Mouse (Mus musculus) kidney, postnatal 36 days (tissue): Measurements from ENCODE around the gene Trmt61a.

Experiments used
- DNase-seq, 2 experiments: peaks; one replicate each; pipeline ENCODE4 v3.0.0; 2021 to 2022; ENCODE audit warnings: mixed read lengths in 2 of 2

The Trmt61a gene

GRCm38 (mm10) chr12:111674850-111675486, 2.9 kb upstream of the Trmt61a start:
- no peak for DNase-seq

DNA sequence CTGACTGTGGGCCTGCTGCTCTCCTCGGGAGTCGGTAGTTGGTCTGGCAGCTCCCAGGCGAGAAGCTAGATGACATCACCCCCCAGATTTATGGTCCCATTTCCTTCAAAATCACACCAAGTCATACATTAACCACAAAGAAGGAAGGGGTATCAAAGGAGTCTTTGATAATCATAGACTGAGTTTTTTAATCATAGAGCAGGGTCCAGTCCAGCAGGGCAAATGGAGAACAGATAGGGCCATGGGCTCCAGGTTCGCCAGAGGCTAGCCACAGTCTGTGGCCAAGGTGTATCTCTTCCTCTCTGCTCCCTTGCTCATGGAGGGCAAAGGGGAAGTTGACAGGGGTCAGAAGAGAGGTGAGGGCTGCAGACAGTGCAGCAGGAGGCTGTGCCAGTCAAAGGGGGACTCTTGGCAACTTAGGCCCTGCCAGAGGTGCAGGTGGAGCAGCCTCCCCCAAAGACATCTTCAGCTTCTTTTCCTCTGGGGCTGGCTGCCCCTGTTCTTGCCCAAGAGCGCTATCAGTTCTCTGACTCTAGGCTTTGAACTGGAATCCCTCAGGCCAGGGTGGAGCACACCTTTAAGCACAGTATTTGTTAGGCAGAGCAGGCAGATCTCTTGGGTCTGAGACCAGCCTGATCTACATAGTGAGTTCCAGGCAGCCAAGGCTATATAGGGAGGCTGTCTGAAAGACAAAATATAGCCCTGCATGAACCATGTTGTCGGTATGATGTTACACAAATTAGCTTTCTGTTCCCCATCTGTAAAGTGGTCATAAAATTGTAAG, 1.9 kb upstream of the Trmt61a start:
- DNase-seq: no peak

DNA sequence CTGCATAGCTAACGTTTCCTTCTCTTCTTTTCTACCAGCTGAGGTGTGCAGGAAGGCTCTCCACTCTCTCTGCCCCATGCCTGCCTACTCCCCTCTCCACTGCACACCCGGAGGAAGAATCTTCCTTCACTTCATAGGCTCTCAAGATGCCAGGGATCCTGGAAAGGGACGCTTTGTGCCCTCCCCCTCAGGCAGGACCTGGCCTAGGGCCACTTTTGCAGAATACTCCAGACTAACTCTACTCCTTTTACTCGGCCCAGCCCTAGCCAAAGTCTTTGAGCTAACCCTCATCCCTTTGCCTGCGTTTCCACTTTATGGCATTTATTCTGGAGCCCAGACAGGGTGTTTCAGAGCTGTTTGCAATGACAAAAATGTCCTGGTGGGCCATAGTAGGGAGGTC, 484 bp upstream of the Trmt61a start:
- peak; percentile 39 to 64 for DNase-seq

GRCm38 (mm10) chr12:111678670-111678933, 697 bp downstream of the Trmt61a start:
- no peak for DNase-seq

DNA sequence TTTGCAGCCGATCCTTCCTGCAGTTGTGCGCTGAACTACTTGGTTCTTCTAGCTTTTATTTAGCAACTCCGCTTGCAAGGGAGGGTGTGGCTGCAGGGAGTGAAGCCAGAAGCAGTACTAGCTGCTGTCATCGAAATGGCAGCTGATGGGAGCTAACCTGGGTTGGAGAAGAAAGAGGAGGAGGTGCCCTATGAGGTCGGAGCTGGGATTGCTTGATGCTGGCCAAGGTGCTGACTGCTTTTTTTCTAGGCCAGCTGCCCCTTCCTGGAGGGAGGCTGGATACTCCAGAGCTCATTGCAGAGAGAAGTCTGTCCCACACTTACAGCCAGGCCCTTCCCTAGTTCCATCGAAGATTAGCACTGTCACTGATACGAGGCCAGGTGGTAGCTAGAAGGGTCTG, 1.1 kb downstream of the Trmt61a start:
- no peak for DNase-seq

GRCm38 (mm10) chr12:111680661-111681060, 2.8 kb downstream of the Trmt61a start:
- DNase-seq: no peak

GRCm38 (mm10) chr12:111681305-111681704, 3.4 kb downstream of the Trmt61a start:
- DNase-seq: no peak

- DNase-seq: no peak
Measured at GRCm38 (mm10) chr12:111682003-111682402, 4.1 kb downstream of the Trmt61a start.

DNA sequence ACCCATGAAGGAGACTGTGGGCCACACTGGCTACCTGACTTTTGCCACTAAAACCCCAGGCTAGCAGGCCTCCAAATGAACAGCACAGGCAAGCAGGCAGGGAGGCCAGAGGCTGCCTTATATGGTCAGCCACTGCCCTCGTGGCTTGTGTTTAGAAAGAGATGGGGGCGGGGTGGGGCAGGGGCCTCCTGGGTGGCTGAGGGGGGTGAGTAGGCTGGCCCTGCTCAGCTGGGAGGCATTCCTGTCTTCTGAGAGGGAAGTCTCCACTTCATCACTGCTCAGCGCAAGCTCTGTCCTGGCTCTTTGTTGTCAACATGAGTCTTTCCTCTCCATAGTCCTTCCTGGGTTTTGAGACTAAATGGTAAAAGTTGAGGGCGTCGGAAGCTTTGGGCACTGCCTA, 4.9 kb downstream of the Trmt61a start:
- no peak for DNase-seq

DNA sequence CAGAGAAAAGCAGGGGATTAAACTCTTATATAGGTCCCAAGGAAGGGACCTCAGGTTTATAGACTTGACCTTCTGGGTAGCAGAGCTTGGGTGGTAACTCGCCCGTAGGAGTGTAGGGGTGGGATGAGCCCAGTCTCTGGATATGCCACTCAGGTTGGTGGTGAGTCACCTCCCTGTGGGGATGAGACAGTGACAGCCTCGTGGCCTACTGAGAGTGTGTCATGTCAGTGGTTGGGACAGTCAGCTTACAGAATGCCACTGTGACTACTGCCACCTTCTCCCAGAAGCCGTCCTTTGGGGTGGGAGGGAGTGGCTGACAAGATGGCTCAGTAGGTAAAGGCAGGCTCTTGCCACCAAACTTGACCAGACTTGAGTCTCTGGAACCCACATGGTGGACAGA, 8.5 kb downstream of the Trmt61a start:
- no peak for DNase-seq

GRCm38 (mm10) chr12:111687350-111688068, 9.6 kb downstream of the Trmt61a start:
- peak; percentile 95 for DNase-seq

- peak in 1 of 2 experiments; percentile 49 for DNase-seq
Measured at GRCm38 (mm10) chr12:111688069-111688428, 10.1 kb downstream of the Trmt61a start.

DNA sequence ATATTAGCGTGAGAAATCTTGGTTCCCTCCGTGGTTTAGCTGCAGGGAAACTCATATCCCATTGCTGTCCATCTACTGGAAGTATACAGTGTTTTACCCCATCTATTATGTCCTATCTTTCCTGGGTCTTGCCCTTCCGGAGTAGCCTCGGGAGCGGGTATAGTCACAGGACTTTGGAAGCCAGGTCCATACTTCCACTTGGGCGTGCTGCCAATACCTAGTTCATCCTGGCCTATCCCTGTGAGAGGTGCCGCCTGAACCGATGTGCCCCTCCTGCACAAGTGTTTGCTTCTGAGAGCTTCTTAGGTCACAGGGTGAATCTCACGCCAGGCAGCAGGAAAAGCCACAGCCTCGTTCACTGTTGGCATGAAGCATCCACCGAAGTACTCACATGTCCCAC, 11.5 kb downstream of the Trmt61a start:
- DNase-seq: peak; percentile 83 to 87

DNA sequence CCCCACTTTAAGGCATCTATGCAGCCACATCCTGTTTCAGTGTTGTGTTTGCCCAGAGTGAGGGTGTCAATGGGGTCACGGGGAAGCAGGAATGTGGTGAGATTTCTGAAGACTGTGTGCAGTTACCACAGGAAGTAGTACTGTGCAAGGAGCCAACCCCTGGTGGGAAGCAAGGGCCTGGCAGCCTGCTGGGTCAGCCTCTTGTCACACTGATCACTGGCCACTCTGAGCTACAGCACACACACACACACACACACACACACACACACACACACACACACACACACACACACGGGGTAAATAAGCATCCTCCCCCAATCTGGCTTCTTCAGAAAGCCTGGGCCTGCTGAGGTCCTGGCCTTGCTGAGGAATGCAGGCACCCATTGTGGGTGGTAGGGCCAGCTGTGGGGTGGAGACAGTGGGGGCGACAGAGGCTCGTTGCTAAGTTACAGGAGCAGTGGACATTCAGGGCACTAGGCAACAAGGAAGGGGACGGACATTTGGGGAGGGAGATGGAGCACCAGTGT, 13.5 kb downstream of the Trmt61a start:
- DNase-seq: peak in 1 of 2 experiments; percentile 37

DNA sequence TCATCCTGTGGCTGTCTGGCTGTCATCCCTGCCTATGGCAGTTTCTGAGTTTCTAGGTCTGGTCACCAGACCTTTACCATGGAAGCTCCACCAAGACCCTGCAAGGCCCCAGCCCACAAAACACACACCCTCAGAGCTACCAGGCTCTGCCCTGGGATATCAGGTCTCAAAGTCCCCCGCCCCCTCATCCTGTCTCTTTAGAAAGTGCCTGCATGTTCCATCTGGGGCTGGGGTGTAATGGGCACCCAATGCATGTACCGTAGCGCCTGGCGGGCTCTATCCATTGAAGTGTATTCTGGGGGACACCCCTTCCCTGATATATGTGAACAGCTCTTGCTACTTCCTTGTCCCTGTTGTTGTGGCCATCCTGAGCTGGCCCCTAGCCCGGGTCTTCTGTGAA, 15.0 kb downstream of the Trmt61a start:
- no peak for DNase-seq

- peak in 1 of 2 experiments; percentile 42 for DNase-seq
Measured at GRCm38 (mm10) chr12:111693341-111694270, 15.7 kb downstream of the Trmt61a start.

- DNase-seq: no peak
Measured at GRCm38 (mm10) chr12:111694271-111694781, 16.4 kb downstream of the Trmt61a start.

DNA sequence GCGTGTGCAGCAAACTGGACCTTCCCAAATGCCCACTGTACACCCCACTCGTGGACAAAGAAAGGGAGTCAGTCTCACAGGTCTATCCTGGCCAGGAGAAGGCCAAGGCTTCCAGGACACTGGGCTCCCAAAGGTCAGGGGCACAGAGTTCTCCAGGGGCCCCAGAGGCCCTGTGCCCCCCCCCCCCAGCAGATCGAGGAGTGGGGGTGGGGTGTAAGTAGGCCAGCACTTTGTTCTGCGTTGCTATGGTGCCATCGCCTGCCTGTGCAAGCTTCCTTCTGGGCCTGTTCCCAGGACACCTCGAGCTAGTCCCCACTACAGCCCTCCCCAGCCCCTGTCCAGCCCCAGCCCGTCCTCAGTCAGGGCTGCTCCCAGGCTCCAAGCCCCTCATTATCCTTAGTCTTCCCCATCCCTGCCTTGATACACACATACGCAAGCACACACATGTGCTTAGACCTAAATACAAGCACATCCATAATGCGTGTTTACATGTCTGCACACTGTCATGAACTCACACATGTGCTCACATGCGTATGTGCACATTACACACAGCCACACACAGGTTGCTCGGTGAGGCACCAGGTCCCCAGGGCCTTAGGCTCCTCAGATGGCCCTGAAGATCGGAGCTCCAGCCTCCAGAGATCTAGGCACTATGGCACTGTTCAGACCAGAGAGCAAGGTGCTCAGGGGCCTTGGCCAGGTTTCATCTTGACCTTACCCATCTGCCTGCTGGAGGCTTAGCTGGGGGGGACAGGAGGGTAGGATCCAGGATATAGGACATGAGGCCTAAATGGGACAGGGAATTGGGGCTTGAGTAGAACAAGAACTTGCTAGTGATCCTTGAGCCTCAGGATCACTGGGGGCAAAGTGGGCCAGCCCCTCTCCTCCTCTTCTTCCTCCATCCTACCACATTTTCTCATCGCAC, 17.2 kb downstream of the Trmt61a start:
- DNase-seq: no peak

- peak; percentile 76 to 87 for DNase-seq
Measured at GRCm38 (mm10) chr12:111696239-111696638, 18.3 kb downstream of the Trmt61a start.

GRCm38 (mm10) chr12:111697708-111698107, 19.8 kb downstream of the Trmt61a start:
- no peak for DNase-seq

- DNase-seq: no peak
Measured at GRCm38 (mm10) chr12:111698346-111698913, 20.5 kb downstream of the Trmt61a start.
